Mouse (Mus musculus) thymus, postnatal 10 days (tissue): ENCODE measurements around the gene Clca2.
A peak's percentile ranks its signal among the peaks of the same experiment; 100 is the strongest.
"Not testable (repeated sequence)": the region's sequence is repeated elsewhere in the genome, so short reads cannot be mapped to it uniquely, and the experiment has no call there.

Experiments
- DNase-seq, 2 experiments: peaks; one replicate each; pipeline ENCODE4 v3.0.0; 2021; ENCODE audit warnings: low spot score in 2 of 2

Clca2 gene

GRCm38 (mm10) chr3:145086180-145086579 lies 13.1 kb downstream of the Clca2 start:
- no peak for DNase-seq

GRCm38 (mm10) chr3:145083081-145083480 lies 16.2 kb downstream of the Clca2 start:
- no peak for DNase-seq

DNA sequence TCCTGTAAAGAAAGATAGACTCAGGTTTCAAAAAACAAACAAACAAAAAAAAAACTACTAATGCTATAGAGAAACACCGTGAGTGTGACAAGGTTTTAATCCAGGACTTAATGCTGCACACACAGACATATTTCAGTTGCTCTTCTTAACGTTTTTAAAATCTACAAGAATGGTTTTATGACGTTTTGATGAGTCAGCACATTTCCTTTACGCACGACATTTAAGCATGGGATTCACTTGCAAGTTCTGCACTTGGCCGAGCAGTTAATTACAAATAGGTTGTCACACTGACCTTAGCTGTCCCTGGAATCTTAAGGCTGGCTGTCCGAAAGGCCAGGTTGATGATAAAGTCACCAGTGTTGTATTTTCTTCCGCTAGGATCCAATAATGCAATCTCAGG lies 18.3 kb downstream of the Clca2 start:
- no peak for DNase-seq

DNA sequence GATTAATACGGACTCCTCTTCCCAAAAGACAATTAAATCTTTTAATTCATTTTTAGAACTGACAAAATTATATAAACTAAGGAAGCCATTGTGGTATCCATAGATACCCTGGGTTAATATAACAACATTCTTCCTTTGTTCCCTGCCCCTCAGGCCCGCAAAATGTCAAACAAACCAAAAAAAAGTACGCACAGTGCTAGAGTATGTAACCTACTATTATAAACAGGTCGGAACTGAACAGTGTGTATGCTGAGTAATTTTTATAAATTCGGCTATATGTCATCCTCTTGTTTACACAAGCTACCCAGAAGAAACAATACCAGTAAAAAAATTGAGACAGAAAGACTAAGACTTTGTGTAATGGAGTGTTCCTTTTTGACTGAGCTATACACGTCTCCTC lies 20.8 kb downstream of the Clca2 start:
- no peak for DNase-seq

- no peak for DNase-seq
These were observed 26.9 kb downstream of the Clca2 start for GRCm38 (mm10) chr3:145072339-145072738.

GRCm38 (mm10) chr3:145068964-145069363 lies 30.3 kb downstream of the Clca2 start:
- DNase-seq, result no peak

DNA sequence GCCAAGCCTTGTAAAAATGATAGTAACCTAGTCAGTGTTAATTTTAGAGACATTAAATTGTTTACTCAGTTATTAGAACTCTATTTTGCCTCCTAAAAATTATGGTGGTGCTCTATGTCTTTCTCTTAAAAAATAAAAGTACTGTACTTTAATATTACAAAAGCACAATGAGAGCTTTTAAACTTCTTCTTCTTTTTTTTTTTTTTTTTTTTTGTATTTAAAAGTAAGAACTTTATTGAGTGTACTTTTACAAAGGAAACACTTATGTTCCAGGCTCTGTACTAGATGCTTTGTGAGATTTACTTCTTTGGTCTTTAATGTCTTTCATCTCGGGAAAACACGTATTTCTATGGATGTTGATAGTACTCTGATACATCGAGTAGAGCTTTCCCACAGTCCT lies 44.1 kb downstream of the Clca2 start:
- DNase-seq, result not testable (repeated sequence)

- DNase-seq, result no peak
These were observed 49.4 kb downstream of the Clca2 start for GRCm38 (mm10) chr3:145049820-145050219.

- no peak for DNase-seq
These were observed 60.4 kb downstream of the Clca2 start for GRCm38 (mm10) chr3:145038813-145039212.

GRCm38 (mm10) chr3:145032676-145033075 lies 66.6 kb downstream of the Clca2 start, which contains the start of gene Clca1:
TSS of gene Clca1 (minus strand) at chr3:145032776.
- DNase-seq, result no peak

GRCm38 (mm10) chr3:145028036-145028435 lies 71.2 kb downstream of the Clca2 start:
- no peak for DNase-seq

GRCm38 (mm10) chr3:145026750-145027149 lies 72.5 kb downstream of the Clca2 start:
- peak in 1 of 2 experiments; percentile 26 for DNase-seq
